Mouse (Mus musculus) myocyte (in vitro differentiated cells): Measurements from ENCODE around the gene Slc17a5. TPM values are rescaled to one million over a fixed set of nuclear protein-coding genes. Genes with fewer than 3 reads are reported as not detected.

Experiments
- H3K27me3 ChIP-seq: one replicate; pipeline ENCODE4 v1.6.1; 2011; ENCODE audit not compliant: control insufficient read depth, insufficient read depth, insufficient read length
- H3K36me3 ChIP-seq: one replicate; pipeline ENCODE4 v1.6.1; 2011; ENCODE audit not compliant: control insufficient read depth, insufficient read depth
- H3K4me2 ChIP-seq: one replicate; pipeline ENCODE4 v1.6.1; 2011; ENCODE audit warnings: low read depth, control low read depth
- H3K4me3 ChIP-seq: one replicate; pipeline ENCODE4 v1.5.1; 2011; ENCODE audit warnings: mild to moderate bottlenecking, control low read depth, moderate library complexity
- H3K79me2 ChIP-seq: one replicate; pipeline ENCODE4 v1.6.1; 2011; ENCODE audit not compliant: control insufficient read depth, insufficient read depth
- H3ac ChIP-seq: one replicate; pipeline ENCODE4 v1.6.1; 2011; ENCODE audit not compliant: control insufficient read depth, insufficient read length
- CEBPB ChIP-seq: IDR thresholded peaks from 2 replicates; pipeline ENCODE4 v1.6.1; 2011; ENCODE audit warnings: mild to moderate bottlenecking, moderate library complexity; ENCODE audit not compliant: poor library complexity, insufficient read depth, severe bottlenecking
- E2F4 ChIP-seq: IDR thresholded peaks from one replicate; pipeline ENCODE4 v1.6.1; 2011; ENCODE audit warnings: mild to moderate bottlenecking, control low read depth, moderate library complexity; ENCODE audit not compliant: insufficient read depth
- MAX ChIP-seq: IDR thresholded peaks from one replicate; pipeline ENCODE4 v1.6.1; 2011; ENCODE audit warnings: low read depth, mild to moderate bottlenecking, control low read depth
- MYOD1 ChIP-seq, 3 experiments: IDR thresholded peaks; one replicate each; pipeline ENCODE4 v1.6.1; 2011; ENCODE audit warnings: control low read depth in 2 of 3, low read depth in 2 of 3, mild to moderate bottlenecking in 2 of 3, moderate library complexity in 1 of 3; ENCODE audit not compliant: insufficient read length in 2 of 3, control insufficient read depth in 1 of 3
- MYOG ChIP-seq, 3 experiments: IDR thresholded peaks; one replicate each; pipeline ENCODE4 v1.6.1; 2011; ENCODE audit warnings: control low read depth in 2 of 3, low read depth in 2 of 3, mild to moderate bottlenecking in 2 of 3; ENCODE audit not compliant: insufficient read length in 2 of 3, control insufficient read depth in 1 of 3, insufficient read depth in 1 of 3
- POLR2A ChIP-seq: IDR thresholded peaks from one replicate; pipeline ENCODE4 v1.6.1; 2011; ENCODE audit warnings: low read depth, mild to moderate bottlenecking, control low read depth, moderate library complexity; ENCODE audit not compliant: insufficient read length
- POLR2AphosphoS2 ChIP-seq: IDR thresholded peaks from one replicate; pipeline ENCODE4 v1.6.1; 2011; ENCODE audit warnings: low read depth, control low read depth; ENCODE audit not compliant: insufficient read length
- REST ChIP-seq: IDR thresholded peaks from one replicate; pipeline ENCODE4 v1.6.1; 2011; ENCODE audit warnings: mild to moderate bottlenecking, control low read depth, moderate library complexity; ENCODE audit not compliant: insufficient read depth, insufficient read length
- SRF ChIP-seq: IDR thresholded peaks from one replicate; pipeline ENCODE4 v1.6.1; 2011; ENCODE audit warnings: low read depth; ENCODE audit not compliant: control insufficient read depth, insufficient read length
- TCF12 ChIP-seq: IDR thresholded peaks from one replicate; pipeline ENCODE4 v1.6.1; 2011; ENCODE audit warnings: mild to moderate bottlenecking, control low read depth; ENCODE audit not compliant: poor library complexity, insufficient read depth, severe bottlenecking
- TCF3 ChIP-seq: IDR thresholded peaks from one replicate; pipeline ENCODE4 v1.6.1; 2011; ENCODE audit warnings: low read depth, control low read depth; ENCODE audit not compliant: insufficient read length
- USF1 ChIP-seq: IDR thresholded peaks from one replicate; pipeline ENCODE4 v1.6.1; 2011; ENCODE audit warnings: low read depth, mild to moderate bottlenecking, control low read depth, moderate library complexity
- polyA plus RNA-seq: library from polyadenylated mRNA; unstranded; fragments of >200 nt; fragmentation: generic; extraction: Trizol; gene quantifications from one replicate; pipeline ENCODE4 v1.2.1, GENCODE M21; 2012; ENCODE audit warnings: missing spikeins

Slc17a5 gene
- polyA plus RNA-seq, 1 experiment: 4.7 TPM

GRCm38 (mm10) chr9:78537154-78537873 lies 50.5 kb downstream of the Slc17a5 start:
- Histone ChIP-seq H3K79me2 (no peaks in the 10 kb centered on the region), H3K4me3 (no peak overlapping the region), H3K36me3 (no peaks in the 10 kb centered on the region), H3K4me2 (no peak overlapping the region), H3ac (no peak overlapping the region), H3K27me3 (no peaks in the 10 kb centered on the region)
- TF ChIP-seq MYOD1 (IDR thresholded peaks at IDR 0.05; ENCODE audit: control insufficient read depth in 1 of 3, insufficient read length in 2 of 3, low read depth in 2 of 3) (peak in 2 of 3 experiments; percentile 72 to 91), TCF3 (peak; percentile 27), MYOG (IDR thresholded peaks at IDR 0.05; ENCODE audit: control insufficient read depth in 1 of 3, insufficient read depth in 1 of 3, insufficient read length in 2 of 3, low read depth in 2 of 3) (peak; percentile 62 to 94 (median 72)), E2F4 (no peak)

- H3K79me2 ChIP-seq: no peaks in the 10 kb centered on the region
Observed at GRCm38 (mm10) chr9:78534606-78535005, 53.2 kb downstream of the Slc17a5 start.

GRCm38 (mm10) chr9:78533296-78533935 lies 54.4 kb downstream of the Slc17a5 start:
- Histone ChIP-seq H3K36me3 (no peaks in the 10 kb centered on the region), H3K4me3 (no peak overlapping the region), H3K27me3 (no peaks in the 10 kb centered on the region), H3ac (no peak overlapping the region), H3K4me2 (no peak overlapping the region), H3K79me2 (no peaks in the 10 kb centered on the region)
- TF ChIP-seq MYOD1 (IDR thresholded peaks at IDR 0.05; ENCODE audit: control insufficient read depth in 1 of 3, insufficient read length in 2 of 3, low read depth in 2 of 3): no peak
- no peak for TF ChIP-seq MAX
- TF ChIP-seq USF1: no peak
- TF ChIP-seq E2F4: no peak
- TF ChIP-seq REST: no peak
- no peak for TF ChIP-seq POLR2A
- no peak for TF ChIP-seq POLR2AphosphoS2
- no peak for TF ChIP-seq MYOG (IDR thresholded peaks at IDR 0.05; ENCODE audit: control insufficient read depth in 1 of 3, insufficient read depth in 1 of 3, insufficient read length in 2 of 3, low read depth in 2 of 3)
- TF ChIP-seq TCF12: no peak
- no peak for TF ChIP-seq SRF
- TF ChIP-seq CEBPB: no peak
- TF ChIP-seq TCF3: no peak

More at GRCm38 (mm10) chr9:78534606-78535005, 53.2 kb downstream of the Slc17a5 start:
- Histone ChIP-seq H3K4me3 (no peak overlapping the region), H3ac (no peak overlapping the region), H3K27me3 (no peaks in the 10 kb centered on the region), H3K36me3 (no peaks in the 10 kb centered on the region), H3K4me2 (no peak overlapping the region)
- TF ChIP-seq SRF (no peak), REST (no peak), E2F4 (no peak), TCF3 (no peak), POLR2A (no peak), CEBPB (no peak), MYOG (IDR thresholded peaks at IDR 0.05; ENCODE audit: control insufficient read depth in 1 of 3, insufficient read depth in 1 of 3, insufficient read length in 2 of 3, low read depth in 2 of 3) (no peak), MAX (no peak)

DNA sequence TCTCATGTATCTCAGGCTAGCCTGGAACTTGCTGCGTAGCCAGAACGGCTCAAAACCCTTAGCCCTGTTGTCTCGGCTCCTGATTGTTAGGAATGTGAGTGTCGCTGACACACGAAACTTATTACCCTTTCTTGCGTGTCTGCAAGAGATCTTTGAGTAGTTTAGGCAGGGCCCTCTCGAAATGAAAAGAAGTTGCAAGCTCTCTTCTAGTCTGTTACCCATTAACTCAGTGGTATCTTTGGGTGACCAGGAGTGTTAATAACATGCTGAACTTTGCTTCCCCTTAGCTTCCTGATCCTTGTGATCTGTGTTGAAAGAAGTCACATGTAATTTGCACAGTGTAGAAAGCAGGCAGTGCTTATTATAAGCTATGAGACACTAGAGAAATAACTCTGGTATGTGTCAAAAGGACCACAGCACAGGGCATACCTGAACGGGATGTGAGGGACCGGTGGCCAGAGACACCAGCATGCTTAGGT lies 55.5 kb downstream of the Slc17a5 start:
- no peaks in the 10 kb centered on the region for H3K79me2 ChIP-seq
- no peak for TF ChIP-seq E2F4
- no peaks in the 10 kb centered on the region for H3K27me3 ChIP-seq
- no peaks in the 10 kb centered on the region for H3K36me3 ChIP-seq
- H3K4me3 ChIP-seq: no peak overlapping the region
- no peak overlapping the region for H3ac ChIP-seq
- no peak overlapping the region for H3K4me2 ChIP-seq

DNA sequence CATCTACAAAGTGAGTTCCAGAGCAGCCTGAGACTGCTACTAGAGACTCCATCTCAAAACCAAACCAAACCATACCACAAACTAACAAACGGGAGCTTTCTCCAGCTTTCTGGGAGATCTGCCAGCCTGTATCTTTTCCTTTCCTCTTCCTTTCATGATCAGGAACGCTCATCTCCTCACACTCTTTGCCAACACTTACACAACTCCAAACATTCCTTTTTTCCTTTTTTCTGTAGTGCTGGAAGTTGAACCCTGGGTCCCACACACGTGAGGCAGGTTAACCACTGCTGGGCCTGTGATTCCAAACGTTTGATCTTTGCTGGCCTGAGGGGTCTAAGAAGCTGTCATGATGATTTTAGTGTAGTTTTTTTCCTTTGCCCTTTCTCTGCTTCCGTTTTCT lies 56.0 kb downstream of the Slc17a5 start:
- no peak overlapping the region for H3K4me3 ChIP-seq
- H3ac ChIP-seq: no peak overlapping the region
- no peaks in the 10 kb centered on the region for H3K27me3 ChIP-seq
- H3K79me2 ChIP-seq: no peaks in the 10 kb centered on the region
- H3K4me2 ChIP-seq: no peak overlapping the region
- TF ChIP-seq SRF (no peak), TCF12 (no peak), REST (no peak), MYOG (IDR thresholded peaks at IDR 0.05; ENCODE audit: control insufficient read depth in 1 of 3, insufficient read depth in 1 of 3, insufficient read length in 2 of 3, low read depth in 2 of 3) (no peak), USF1 (no peak), POLR2AphosphoS2 (no peak), CEBPB (no peak), POLR2A (no peak), MAX (no peak), E2F4 (no peak)
- no peaks in the 10 kb centered on the region for H3K36me3 ChIP-seq
